Mouse (Mus musculus): ENCODE measurements around the gene Luzp1.

- TF ChIP-seq CTCF (IDR thresholded peaks at IDR 0.05; ENCODE audit: borderline replicate concordance, insufficient read depth, low read depth, low read length) (no peak), POLR2A (IDR thresholded peaks at IDR 0.05; ENCODE audit: borderline replicate concordance, insufficient read depth, low read length) (no peak)
Measured at GRCm38 (mm10) chr4:136548381-136548801, 78.8 kb downstream of the Luzp1 start.
